Mouse (Mus musculus): ENCODE data around the gene Fbxl17.

DNA sequence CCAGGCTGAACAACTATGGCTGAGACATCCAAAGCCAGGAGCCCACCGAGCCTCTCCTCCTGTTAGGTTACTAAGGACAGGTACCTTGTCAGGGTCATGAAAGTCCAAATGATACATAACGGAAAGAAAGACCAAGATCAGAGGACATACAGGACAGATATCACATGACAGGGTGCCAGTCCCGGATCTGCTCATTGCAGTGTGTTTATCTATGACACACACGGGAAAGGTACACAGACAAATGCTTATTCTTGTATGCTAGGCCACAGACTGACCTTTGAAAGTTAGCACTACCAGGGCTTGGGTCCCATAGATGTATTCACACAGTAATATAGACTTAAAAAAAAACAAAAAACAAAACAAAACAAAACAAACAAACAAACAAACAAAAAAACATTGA lies 404.8 kb downstream of the Fbxl17 start:
- TF ChIP-seq POLR2A (IDR thresholded peaks at IDR 0.05; ENCODE audit: insufficient read depth, low read depth, low read length) (no peak), CTCF (IDR thresholded peaks at IDR 0.05) (no peak), EP300 (IDR thresholded peaks at IDR 0.05; ENCODE audit: insufficient read depth, low read depth, low read length) (no peak)
